Mouse (Mus musculus): ENCODE measurements at regions not wholly inside any gene's neighbourhood (a gene's known extent, or its start where the extent isn't known, plus 50 kb on each side); places are given as distances from the start of the nearest gene placed in this dataset.

DNA sequence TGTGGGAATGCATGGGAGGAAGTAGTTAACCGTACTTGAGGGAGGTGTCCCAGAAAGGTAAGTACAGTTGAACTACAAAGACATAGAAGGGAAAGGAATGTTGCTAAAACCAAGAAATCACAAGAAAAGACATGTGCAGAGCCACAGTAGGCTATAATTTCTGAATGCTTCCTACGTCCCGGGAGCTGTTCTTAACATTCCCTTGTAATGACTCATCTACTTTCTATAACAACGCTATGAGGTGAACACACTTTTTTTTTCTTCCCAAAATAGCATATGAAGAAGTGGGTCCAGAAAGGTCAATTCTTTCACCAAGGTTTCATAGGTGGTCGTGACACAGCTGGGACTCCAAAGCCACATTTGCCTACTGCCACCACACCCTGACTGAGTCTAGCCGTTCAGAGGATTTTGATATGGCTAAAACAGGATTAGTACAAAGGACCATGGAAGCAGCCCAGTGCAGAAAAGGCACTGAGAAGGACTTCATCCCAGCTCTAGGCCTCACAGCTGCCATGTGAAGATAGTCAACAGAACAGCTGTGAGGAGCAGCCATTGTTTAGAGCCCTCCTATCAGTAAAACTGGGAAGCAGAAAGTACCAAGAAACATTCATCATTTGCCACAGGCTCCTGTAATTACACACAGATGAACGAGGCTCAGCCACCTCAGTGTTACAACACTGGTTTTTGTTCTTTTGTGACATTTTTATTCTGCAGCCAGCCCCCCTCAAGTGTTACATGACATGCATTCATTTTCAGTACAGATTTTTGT is 133.4 kb downstream of the Rnd3 start:
- intact Hi-C loops (cut with DNase I): no loop called here
- DNase-seq (ENCODE audit: low spot score): no peak

GRCm38 (mm10) chr2:51014232-51014631 is 134.7 kb downstream of the Rnd3 start:
- intact Hi-C loops (cut with DNase I): no loop called here

GRCm38 (mm10) chr2:51013090-51013489 is 135.8 kb downstream of the Rnd3 start:
- intact Hi-C loops (cut with DNase I): no loop called here
- no peak for DNase-seq (ENCODE audit: low spot score)

More at GRCm38 (mm10) chr2:51014232-51014631, 134.7 kb downstream of the Rnd3 start:
- no peak for DNase-seq (ENCODE audit: low spot score)

DNA sequence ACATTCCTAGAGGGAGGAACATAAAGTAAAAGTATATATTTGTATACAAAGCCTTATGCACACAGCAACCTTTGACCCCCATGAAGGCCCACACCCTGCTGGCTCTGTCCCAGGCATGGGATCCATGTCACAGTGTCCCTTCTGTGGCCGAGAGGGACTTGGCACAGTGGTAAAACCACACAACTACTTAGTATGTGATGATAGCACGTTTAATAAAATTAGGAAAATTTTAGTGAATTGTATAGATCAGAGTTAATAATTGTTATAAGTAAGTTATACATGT is 140.7 kb downstream of the Rnd3 start:
- intact Hi-C loops (cut with DNase I): no loop called here
- no peak for DNase-seq (ENCODE audit: low spot score)

DNA sequence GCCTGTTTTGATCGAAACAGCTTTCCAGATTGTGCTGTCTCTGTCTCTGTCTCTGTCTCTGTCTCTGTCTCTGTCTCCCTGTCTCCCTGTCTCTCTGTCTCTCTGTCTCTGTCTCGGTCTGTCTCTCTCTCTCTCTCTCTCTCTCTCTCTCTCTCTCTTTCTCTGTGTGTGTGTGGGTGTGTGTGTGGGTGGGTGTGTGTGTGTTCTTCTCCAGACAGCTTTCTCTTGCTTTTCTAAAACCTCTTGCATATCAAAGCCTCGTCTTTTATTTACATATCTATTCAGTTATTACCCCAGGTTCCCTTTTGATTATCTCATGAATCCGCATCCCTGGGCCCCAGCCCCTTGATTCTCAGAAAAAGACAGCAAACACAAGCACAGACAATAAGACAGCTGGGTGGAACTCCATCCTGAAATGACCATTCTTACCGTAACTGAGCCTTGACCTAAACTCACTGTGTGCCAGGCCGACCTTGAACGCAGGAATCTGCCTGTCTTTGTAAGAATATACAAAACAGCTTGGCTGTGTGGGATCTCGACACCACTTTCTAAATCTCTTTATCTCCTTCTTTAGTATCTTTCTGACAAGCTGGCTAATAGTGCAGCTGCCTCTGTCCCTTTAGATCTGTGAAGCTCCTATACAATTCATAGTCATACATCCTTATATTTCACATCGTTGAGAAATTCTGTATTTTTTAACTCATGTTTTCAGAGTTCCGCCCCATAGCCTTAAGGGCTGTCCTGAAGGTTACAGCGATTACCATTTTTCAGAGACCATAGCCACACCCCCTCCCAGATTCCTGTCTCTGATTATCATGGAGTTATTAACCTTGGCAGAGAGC is 141.3 kb downstream of the Rnd3 start:
- DNase-seq (ENCODE audit: low spot score): no peak
- intact Hi-C loops (cut with DNase I): no loop called here

DNA sequence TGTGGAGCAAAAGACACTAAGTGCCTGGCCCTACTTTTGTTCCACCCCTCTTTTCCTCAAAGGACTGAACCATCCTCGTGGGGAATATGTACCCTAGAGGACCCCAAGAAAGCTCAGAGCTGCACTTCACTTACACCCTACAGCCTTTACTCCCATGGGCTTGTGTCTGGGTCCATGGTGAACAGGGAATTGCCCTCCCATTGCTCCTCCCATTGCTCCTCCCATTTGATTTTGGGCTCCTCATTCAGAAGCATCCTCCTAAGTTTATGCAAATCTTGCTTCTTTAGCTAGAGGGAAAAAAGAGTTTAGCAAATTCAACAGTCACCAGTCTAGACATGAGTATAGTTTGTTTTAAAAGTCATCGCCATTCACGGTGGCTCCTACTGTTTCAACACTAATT is 142.1 kb downstream of the Rnd3 start:
- intact Hi-C loops (cut with DNase I): no loop called here
- DNase-seq (ENCODE audit: low spot score): no peak

- no peak for DNase-seq (ENCODE audit: low spot score)
- intact Hi-C loops (cut with DNase I): no loop called here
Observed at GRCm38 (mm10) chr2:51001548-51001947, 147.4 kb downstream of the Rnd3 start.

DNA sequence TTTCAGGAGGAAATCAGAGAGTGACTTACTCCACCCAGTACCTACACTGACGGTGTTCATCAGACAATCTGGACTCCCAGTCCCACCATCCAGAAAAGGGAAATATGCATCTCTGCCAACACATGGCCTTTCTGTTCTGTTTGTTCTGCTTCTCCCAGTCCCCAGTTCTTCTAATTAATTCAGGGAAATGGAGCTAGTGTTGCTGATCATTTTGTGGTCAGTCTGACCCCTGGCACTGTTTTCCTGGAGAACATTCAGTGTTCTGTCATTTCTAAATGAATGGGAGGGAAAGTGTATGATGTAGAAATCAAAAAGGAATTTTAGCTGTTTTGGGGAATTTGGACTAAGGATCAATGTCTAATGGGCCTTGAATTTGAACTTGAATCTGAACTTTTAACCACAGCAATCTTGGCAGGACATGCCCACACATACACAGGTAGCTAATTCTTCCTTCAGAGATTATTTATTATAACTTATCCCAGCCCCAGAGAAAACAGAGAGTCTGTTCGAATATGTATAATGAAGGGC is 165.0 kb downstream of the Rnd3 start:
- intact Hi-C loops (cut with DNase I): no loop called here
- no peak for DNase-seq (ENCODE audit: low spot score)

DNA sequence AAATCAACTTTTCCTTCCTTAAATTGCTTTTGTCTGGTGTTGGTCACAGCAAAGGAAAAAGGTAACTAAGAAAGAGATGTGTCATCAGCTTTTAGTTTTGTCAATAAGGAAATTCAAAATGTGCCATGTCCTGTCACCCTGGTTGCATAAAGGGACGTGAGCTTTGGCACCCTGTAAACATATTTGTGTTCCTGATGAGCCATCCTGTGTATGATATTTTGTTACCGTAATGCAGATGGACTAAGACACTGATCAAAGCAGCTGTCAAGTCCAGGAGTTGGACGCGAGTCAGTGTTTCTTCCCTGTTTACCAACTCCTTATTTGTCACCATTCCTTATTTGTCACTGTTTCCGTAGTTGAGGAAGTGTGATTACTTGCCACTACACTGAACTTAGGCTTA is 166.3 kb downstream of the Rnd3 start:
- no peak for DNase-seq (ENCODE audit: low spot score)
- intact Hi-C loops (cut with DNase I): no loop called here

GRCm38 (mm10) chr2:50978356-50978755 is 170.6 kb downstream of the Rnd3 start:
- DNase-seq (ENCODE audit: low spot score): no peak
- intact Hi-C loops (cut with DNase I): no loop called here

DNA sequence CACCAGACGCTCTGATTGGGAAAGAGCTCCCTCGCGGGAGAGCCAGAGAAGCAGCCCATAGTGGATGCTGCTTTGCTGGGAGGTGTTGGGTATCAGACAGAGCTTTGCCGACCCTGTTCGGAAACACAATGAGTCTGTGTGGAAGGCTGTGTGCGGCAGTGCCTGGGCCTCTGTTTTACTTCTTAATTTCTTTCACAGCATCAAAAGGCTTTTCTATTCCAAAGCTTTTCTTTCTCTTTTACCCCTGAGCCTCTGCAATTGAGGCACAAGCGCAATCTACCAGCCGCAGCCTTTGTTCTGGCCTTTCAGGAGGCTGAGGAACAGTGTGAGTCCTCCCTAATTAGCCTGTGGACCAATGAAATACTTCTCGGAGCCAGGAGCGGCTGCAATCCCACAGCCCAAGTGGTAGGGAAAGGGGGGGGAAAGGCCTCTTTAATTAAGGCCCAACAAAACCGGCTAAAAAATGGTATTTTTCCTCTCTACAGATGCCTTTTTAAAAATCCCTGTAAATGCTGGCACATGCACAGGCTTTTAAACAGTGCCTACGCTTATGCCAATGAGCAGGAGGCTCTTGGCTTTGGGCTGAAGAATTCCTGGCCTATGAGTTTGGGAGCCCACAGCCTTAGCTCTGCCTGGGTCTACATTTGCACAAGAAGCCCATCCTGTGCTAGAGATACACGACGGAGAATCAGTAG is 177.6 kb downstream of the Rnd3 start:
- intact Hi-C loops (cut with DNase I): no loop called here
- DNase-seq (ENCODE audit: low spot score): no peak

GRCm38 (mm10) chr2:50968382-50968781 is 180.5 kb downstream of the Rnd3 start:
- intact Hi-C loops (cut with DNase I): no loop called here

GRCm38 (mm10) chr2:50967826-50968225 is 181.1 kb downstream of the Rnd3 start:
- no peak for DNase-seq (ENCODE audit: low spot score)

More at GRCm38 (mm10) chr2:50968382-50968781, 180.5 kb downstream of the Rnd3 start:
- no peak for DNase-seq (ENCODE audit: low spot score)

GRCm38 (mm10) chr2:50967133-50967532 is 181.8 kb downstream of the Rnd3 start:
- intact Hi-C loops (cut with DNase I): no loop called here
- DNase-seq (ENCODE audit: low spot score): no peak

More at GRCm38 (mm10) chr2:50967826-50968225, 181.1 kb downstream of the Rnd3 start:
- intact Hi-C loops (cut with DNase I): no loop called here

- intact Hi-C loops (cut with DNase I): no loop called here
- no peak for DNase-seq (ENCODE audit: low spot score)
Observed at GRCm38 (mm10) chr2:50965485-50966017, 183.4 kb downstream of the Rnd3 start.

GRCm38 (mm10) chr2:50964062-50964461 is 184.8 kb downstream of the Rnd3 start:
- DNase-seq (ENCODE audit: low spot score): no peak
- intact Hi-C loops (cut with DNase I): no loop called here

- intact Hi-C loops (cut with DNase I): no loop called here
- no peak for DNase-seq (ENCODE audit: low spot score)
Observed at GRCm38 (mm10) chr2:50961049-50961448, 187.9 kb downstream of the Rnd3 start.

GRCm38 (mm10) chr2:50959323-50959722 is 189.6 kb downstream of the Rnd3 start:
- DNase-seq (ENCODE audit: low spot score): no peak
- intact Hi-C loops (cut with DNase I): no loop called here

- no peak for DNase-seq (ENCODE audit: low spot score)
- intact Hi-C loops (cut with DNase I): loop anchor here (5.0 kb wide), 1 partner anchor 193 kb away; the partner anchor contains the start of gene Rnd3
Observed at GRCm38 (mm10) chr2:50954361-50955066, 194.4 kb downstream of the Rnd3 start.

DNA sequence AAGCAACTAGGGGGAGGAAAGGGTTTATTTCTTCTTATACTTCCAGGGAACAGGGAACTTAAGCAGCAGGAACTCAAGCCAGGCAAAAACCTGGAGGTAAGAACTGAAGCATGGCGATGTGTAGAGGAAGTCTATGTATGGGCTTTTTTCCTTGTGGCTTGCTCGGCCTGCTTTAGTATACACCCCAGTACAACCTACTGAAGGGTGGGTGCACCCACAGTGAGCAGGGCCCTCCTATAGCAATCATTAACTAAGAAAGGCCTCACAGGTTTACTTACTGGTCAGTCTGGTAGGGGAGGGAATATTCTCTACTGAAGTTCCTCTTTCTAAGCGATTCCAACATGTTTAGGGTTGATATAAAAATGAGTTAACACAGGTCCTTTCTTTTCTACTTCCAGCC is 197.9 kb downstream of the Rnd3 start:
- intact Hi-C loops (cut with DNase I): loop anchor here (5.0 kb wide), 1 partner anchor 196 kb away; the partner anchor contains the start of gene Rnd3
- DNase-seq (ENCODE audit: low spot score): no peak

All from heart, postnatal 25 days (tissue).